Mouse (Mus musculus): ENCODE results near the gene Arhgef17. TPM values are rescaled to one million over a fixed set of nuclear protein-coding genes. Genes with fewer than 3 reads are reported as not detected.
A peak's percentile ranks its signal among the peaks of the same experiment; 100 is the strongest.

The Arhgef17 gene
- total RNA-seq (2021): 100 to 1,000 TPM; 134 to 142 TPM
- long read RNA-seq, experiment 1, full-length matches to known transcripts: 61 of 109 reads
- long read RNA-seq, experiment 1, partial matches to known transcripts: 20 of 109 reads
- long read RNA-seq, experiment 1, other reads (novel, unspliced or antisense): 28 of 109 reads
- long read RNA-seq, experiment 2, full-length matches to known transcripts: 48 of 76 reads
- long read RNA-seq, experiment 2, partial matches to known transcripts: 9 of 76 reads
- long read RNA-seq, experiment 2, other reads (novel, unspliced or antisense): 19 of 76 reads

DNA sequence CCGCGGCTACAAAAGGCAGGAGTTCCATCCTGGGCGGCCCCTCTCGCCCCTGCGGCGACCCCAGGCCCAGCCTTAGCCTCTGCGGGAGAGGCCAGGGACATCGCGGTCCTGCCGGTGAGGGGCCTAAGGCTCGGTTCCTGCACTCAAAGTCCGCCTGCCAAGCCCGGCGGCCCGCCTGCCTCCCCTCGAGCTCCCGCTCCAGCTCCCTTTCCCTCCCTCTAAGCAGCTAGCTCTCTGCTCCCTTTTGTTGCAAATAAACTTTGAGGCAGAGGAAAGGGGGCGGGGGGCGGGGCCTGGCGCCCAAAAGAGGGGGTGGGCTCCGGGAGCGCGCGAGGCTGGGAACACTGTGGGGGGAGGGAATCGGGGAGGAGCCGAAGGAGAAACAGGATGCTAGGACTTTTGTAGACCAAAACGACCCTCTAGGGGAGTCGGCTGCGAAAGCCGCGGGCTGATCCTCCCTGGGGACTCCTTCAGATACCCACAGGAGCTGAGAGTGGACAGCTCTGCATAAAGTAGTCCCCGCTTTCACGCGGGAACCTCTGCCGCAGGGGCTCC lies at the start of gene Arhgef17:
TSS of gene Arhgef17 (minus strand) at position 182 of the 555 bp plus-strand sequence.
- TF ChIP-seq CTCF (IDR thresholded peaks at IDR 0.05): no peak
- DNase-seq (ENCODE audit: extremely low spot score in 1 of 2, low spot score in 2 of 2): no peak
- H3K27ac ChIP-seq: peak within 1 kb of the TSS; percentile 73
- H3K4me3 ChIP-seq: peak within 1 kb of the TSS; percentile 43
- intact Hi-C loops (cut with DNase I): loop anchor here (1.0 kb wide), 1 partner anchor 25 kb away; no protein-coding TSS in a partner anchor

DNA sequence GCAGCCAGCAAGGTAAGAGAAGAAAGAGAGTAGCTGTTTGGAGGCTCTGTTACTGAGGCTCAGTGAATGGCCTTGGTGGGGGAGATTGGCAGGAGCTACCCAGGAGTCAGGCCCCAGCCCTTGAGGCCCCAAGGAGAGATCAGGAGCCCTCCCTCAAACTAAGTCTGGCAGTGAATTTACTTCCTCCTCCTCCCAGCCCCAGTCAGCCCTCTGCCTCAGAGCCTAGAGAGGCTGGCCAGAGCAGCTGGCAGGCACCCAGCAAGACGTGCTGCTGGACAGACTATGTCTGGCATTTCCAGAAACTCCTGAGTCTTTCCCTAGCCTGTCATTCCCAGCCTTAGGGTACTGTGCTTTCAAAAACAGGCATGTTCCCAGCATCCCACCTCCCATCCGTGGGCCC lies 47.3 kb upstream of the Arhgef17 start:
- no peak overlapping the region for H3K4me3 ChIP-seq
- intact Hi-C loops (cut with DNase I): no loop called here
- DNase-seq (ENCODE audit: extremely low spot score in 1 of 2, low spot score in 2 of 2): peak in 1 of 2 experiments; percentile 19
- no peak overlapping the region for H3K27ac ChIP-seq
- no peak for TF ChIP-seq CTCF (IDR thresholded peaks at IDR 0.05)

DNA sequence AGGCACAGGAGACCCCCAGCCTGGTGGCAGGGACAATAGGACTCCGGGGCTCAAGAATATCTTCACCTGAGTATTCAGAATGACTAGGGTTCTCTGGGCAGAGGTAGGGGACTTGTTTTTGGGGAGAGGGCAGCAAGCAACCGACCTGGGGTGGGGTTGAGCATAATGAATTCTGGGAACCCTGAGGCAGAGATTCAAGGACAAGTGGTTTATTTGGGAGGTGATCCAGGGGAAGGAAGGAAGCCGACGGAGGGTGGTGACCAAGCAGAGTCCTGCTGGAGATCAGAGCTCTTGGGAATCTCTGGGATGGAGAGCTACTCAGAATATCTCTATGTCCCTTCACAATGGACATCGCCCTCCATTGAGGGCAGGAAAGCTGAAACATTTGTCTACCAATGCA lies 46.3 kb upstream of the Arhgef17 start:
- Histone ChIP-seq H3K4me3 (no peak overlapping the region), H3K27ac (no peak overlapping the region)
- TF ChIP-seq CTCF (IDR thresholded peaks at IDR 0.05): no peak
- no peak for DNase-seq (ENCODE audit: extremely low spot score in 1 of 2, low spot score in 2 of 2)
- intact Hi-C loops (cut with DNase I): no loop called here

DNA sequence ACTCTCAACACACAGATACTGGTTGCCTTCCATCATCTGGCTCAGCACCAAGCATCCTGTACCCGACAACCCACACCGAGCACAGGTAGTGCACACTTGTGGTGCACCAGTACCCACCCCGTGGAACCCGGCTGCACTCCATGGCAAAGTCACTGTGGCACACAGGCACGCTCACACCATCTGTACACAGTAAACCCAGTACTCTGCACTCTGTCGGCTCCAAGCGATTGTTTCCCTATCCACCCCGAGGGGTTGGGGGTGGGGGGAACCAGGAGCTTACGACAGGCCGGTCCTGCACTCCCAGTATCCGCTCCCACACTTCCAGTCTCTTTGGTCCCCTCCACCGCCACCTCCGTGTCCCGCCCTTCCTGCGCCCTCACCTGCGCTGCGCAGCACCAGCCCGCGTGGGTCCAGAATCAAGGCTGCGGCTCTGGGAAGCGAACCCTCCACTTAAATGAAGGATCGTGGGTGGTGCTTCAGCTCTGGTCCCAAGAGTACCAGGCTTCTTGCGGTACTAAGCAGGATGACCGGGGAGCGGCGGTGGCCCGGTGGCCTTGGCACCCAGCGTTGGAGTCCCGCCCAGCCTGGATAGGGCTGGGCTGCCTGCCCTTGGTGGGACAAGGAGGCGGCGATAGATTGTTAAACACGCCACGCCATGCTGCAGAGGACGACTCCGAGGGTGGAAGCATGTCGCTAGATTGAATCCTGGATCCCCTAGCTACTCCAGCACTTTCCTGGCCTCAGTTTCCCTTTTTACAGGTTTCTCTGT lies 42.4 kb upstream of the Arhgef17 start, which contains the start of gene P2ry6:
TSS of gene P2ry6 (minus strand) at position 515 of the 769 bp plus-strand sequence.
- intact Hi-C loops (cut with DNase I): no loop called here
- no peak within 1 kb of the TSS for H3K27ac ChIP-seq
- no peak for TF ChIP-seq CTCF (IDR thresholded peaks at IDR 0.05)
- DNase-seq (ENCODE audit: extremely low spot score in 1 of 2, low spot score in 2 of 2): no peak
- no peak within 1 kb of the TSS for H3K4me3 ChIP-seq

DNA sequence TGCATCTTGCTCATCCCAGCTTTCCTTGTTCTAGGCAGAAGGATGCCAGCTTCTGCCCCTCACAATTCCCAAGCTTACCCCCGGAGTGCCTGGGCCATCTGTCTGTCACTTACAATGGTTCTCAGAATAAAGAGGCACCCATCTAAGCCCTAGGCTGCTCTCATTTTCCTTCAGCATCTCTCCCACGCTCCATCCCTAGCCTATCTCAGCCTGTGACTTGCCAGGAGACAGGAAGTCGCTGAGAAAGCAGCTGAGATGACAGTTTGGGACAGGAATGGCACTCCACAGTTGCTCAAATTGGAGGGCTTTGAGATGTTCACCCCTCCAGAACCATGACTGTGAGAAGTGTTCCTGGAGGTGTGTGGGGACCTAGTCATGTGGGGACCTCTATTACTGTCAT lies 41.0 kb upstream of the Arhgef17 start:
- no peak overlapping the region for H3K27ac ChIP-seq
- H3K4me3 ChIP-seq: no peak overlapping the region
- no peak for DNase-seq (ENCODE audit: extremely low spot score in 1 of 2, low spot score in 2 of 2)
- no peak for TF ChIP-seq CTCF (IDR thresholded peaks at IDR 0.05)
- intact Hi-C loops (cut with DNase I): no loop called here

DNA sequence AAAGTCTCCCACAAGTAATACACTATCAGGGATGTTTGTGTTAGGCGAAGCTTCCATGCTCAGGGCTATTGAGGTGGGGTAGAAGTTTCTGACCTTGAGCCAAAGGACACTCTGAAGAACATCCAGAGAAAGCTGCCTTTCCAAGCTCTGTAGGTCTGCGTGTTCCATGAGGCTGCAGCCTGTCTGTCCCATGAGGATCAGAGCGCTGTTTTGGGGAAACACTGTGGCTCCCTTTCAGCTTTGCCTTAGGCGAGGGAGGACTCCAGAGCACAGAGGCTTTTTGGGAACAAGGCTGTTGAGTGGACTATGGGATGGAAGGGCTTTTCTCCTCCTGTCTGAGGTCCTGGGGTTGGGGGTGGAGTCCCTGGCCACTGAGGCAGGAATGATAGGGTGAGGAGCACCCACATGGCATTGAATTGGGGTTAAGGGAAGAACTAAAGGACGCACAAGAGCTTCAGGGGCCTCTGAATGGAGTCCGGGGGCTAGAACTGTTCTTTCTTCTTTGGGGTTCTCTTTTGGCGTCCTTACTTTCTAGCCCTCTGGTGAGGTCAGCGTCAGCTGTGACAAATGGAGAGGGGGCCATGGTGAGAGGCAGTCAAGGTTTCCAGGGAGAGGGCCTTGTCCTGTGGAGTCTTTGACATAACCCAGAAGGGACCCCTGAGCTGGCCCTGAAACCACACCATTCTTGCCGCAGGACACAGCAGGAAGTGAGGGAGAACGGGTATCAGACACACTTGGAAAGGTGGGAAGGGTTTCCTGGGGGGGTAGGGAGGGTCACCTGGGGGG lies 37.2 kb upstream of the Arhgef17 start:
- no peak for TF ChIP-seq CTCF (IDR thresholded peaks at IDR 0.05)
- no peak for DNase-seq (ENCODE audit: extremely low spot score in 1 of 2, low spot score in 2 of 2)
- Histone ChIP-seq H3K4me3 (no peak overlapping the region), H3K27ac (no peak overlapping the region)
- intact Hi-C loops (cut with DNase I): no loop called here

DNA sequence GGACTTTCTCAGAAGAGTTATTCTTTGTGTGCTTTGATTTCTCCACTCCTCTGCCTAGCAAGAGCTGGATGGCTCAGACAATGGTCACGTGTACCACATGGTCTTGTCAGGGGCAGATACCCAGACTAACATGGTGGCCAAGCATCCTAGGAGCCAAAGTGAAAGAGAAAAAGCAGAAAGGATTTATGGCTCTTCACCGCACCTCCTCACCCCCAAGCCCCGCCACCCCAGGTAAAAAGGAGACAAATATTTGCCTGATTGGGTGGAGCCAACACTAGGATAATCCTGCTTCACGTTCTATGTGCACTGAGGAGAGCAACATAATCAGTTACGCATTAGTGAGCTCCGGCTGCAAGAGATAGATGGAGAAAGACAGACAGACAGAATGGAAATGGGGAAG lies 36.5 kb upstream of the Arhgef17 start:
- TF ChIP-seq CTCF (IDR thresholded peaks at IDR 0.05): no peak
- H3K4me3 ChIP-seq: no peak overlapping the region
- intact Hi-C loops (cut with DNase I): no loop called here
- DNase-seq (ENCODE audit: extremely low spot score in 1 of 2, low spot score in 2 of 2): no peak
- H3K27ac ChIP-seq: no peak overlapping the region

DNA sequence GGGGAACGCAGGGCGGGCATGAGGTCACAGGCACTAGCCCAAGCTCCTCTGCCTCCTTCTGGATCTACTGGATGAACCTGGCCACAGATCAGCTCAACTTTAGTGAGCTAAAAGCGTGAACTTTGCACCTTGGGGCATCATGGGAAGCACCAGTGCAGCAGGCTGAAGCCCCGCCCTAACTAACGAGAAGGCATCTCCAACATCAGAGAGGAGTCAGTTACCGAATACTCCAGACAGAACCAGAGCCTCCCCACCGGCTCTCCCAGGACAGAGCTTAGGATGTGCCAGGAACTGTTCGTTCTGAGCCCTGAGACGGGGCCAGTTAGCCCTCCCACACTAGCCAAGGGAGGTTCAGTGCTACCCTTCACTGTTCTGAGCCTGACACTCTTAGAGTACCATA lies 35.9 kb upstream of the Arhgef17 start:
- Histone ChIP-seq H3K27ac (no peak overlapping the region), H3K4me3 (no peak overlapping the region)
- no peak for DNase-seq (ENCODE audit: extremely low spot score in 1 of 2, low spot score in 2 of 2)
- intact Hi-C loops (cut with DNase I): no loop called here
- TF ChIP-seq CTCF (IDR thresholded peaks at IDR 0.05): no peak

DNA sequence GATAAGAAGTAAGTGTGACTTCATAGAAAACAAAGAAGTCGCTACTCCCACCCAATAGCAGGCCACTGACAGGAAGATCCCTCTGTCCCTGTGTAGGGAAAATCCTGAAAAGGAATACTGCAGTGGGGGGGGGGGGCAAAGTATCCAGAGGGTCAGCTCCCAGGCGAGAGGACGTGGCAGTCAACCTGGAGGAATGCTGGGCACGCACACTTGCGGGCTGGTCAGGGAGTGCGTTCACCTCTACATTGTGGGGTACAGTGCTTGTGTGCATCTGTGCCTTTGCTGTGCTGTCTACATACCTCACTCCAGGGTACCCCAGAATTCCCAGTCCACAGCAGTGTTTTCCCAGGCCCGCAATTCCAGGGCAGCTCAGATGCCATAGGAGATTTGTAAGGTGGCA lies 34.1 kb upstream of the Arhgef17 start:
- DNase-seq (ENCODE audit: extremely low spot score in 1 of 2, low spot score in 2 of 2): no peak
- no peak overlapping the region for H3K4me3 ChIP-seq
- no peak overlapping the region for H3K27ac ChIP-seq
- no peak for TF ChIP-seq CTCF (IDR thresholded peaks at IDR 0.05)
- intact Hi-C loops (cut with DNase I): no loop called here

DNA sequence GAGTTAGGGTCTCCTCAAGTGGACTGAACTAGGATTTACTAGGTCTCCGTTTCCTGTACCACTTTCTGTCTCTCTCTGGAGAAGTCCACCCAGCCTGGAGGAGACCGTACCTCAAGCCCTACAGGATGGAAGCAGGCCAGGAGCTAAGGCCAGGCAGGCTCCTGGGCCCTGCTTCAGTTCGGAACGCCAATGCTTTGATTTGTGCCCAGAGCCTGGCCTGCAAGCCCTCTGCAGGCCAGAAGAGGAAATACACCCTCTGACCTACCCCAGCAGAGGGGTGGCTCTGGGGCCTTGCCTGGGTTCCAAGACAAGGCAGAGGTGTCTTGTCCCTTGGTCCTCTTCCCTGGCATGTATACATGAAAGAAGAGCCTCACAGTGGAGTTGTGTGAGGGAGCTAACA lies 33.2 kb upstream of the Arhgef17 start:
- peak; percentile 84 for TF ChIP-seq CTCF (IDR thresholded peaks at IDR 0.05)
- no peak overlapping the region for H3K4me3 ChIP-seq
- no peak for DNase-seq (ENCODE audit: extremely low spot score in 1 of 2, low spot score in 2 of 2)
- H3K27ac ChIP-seq: no peak overlapping the region
- intact Hi-C loops (cut with DNase I): loop anchor here (1.0 to 2.0 kb wide), 2 partner anchors 22 to 58 kb away; no protein-coding TSS in a partner anchor

DNA sequence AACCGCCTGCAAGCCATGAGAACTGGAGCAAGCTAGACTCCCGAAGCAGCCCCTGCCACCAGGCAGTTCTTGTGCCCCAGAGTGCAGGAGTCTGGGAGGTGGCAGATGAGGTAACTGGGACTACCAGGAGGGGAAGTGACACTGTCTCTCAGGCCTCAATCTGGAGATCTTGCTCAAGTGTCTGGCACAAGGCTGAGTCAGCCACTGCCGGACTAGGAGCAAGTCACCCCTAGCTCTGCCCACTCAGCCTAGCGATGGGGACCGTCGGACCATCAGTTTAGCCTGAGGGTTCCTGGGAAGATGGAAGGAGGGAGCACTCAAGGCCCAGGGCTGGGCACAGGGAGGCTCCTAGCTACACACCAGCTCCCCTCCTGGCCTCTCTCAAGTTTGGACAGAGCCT lies 32.3 kb upstream of the Arhgef17 start:
- no peak overlapping the region for H3K27ac ChIP-seq
- no peak for TF ChIP-seq CTCF (IDR thresholded peaks at IDR 0.05)
- no peak overlapping the region for H3K4me3 ChIP-seq
- intact Hi-C loops (cut with DNase I): loop anchor here (2.0 kb wide), 1 partner anchor 21 kb away; no protein-coding TSS in a partner anchor
- DNase-seq (ENCODE audit: extremely low spot score in 1 of 2, low spot score in 2 of 2): no peak

Measured in left cerebral cortex, adult 2 months (tissue).